Mouse (Mus musculus): ENCODE results near the gene Flt3l.
"Not testable (repeated sequence)": the region's sequence is repeated elsewhere in the genome, so short reads cannot be mapped to it uniquely, and the experiment has no call there.

Gene Flt3l

DNA sequence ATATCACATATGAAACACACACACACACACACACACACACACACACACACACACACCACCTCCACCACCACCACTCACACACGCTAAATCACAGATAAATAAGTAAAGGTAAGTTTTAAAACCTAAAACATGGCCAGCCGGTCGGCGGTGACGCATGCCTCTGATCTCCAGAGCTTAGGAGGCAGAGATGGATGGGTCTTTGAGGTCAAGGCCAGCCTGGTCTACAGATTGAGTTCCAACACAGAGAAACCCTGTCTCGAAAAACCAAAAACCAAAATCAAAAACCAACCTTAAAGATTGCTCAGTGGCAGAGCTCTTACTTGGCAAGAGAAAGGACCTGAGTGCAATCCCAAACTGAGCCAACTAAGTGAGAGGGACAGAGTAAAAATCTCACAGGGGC lies 36.2 kb downstream of the Flt3l start:
- in situ Hi-C loops (cut with MboI, MseI) = no loop called here

DNA sequence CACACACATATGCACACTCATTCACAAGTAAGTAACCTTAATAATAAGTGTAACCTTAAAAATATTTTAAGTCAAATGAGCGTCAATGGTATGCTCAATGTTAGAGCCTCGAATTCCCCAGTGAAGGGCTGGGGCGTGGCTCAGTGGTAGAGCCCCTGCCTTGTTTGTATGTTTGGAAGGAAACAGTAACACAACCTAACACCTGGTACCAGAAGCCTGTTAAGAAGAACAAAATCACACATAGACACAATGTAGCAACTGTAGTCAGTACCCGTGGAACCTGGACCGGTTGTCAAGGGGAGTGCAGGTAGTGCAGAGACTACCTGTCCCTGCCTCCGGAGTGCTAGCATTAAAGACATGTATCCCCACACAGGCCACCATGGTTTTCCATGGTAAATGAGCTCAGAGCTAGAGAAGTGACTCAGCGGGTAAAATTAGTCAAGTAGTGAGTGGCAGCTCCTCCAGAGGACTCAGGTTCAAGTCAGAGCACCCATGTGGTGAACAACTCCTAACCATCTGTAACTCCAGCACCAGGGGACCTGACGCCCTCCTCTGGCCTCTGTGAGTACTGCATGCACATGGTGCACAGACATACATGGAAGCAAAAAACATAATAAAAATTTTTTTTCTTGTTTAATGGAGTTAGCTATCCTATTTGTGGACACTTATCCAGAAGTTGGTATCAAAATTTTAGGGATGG lies 37.5 kb downstream of the Flt3l start:
- in situ Hi-C loops (cut with MboI, MseI) = no loop called here

DNA sequence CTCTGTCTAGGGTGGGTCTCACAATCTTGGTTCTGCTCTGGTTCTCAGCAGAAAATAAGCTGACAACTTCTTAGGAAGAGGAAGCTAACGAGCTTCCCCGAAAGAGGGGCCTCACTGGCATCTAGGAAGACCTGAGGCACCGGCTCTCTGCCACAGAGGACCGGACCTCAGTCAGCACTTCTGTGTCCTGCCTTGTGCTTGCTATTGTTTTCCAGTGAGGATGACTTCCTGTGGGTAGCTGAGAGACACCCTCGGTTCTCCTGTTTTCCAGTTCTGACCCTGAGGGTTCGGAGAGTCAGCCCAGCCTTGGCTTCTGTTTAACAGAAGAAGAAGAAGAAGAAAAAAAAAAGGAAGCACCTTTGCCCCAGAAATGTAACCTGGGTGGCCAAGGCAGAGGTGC lies 38.8 kb downstream of the Flt3l start:
- in situ Hi-C loops (cut with MboI, MseI) = no loop called here

DNA sequence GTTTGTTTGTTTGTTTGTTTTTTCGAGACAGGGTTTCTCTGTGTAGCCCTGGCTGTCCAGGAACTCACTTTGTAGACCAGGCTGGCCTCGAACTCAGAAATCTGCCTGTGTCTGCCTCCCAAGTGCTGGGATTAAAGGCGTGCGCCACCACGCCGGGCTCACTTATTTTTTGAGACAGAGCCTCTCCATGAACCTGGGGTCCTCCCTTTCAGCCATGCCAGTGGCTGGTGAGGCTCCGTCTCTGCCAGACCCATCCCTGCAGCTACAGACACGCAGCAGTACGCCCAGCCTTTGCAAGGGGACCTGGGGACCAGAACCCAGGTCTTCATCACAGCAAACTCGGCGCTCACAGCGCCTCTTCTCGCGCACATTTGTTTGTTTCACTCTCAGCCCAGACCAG lies 40.3 kb downstream of the Flt3l start:
- in situ Hi-C loops (cut with MboI, MseI) = not testable (repeated sequence)

DNA sequence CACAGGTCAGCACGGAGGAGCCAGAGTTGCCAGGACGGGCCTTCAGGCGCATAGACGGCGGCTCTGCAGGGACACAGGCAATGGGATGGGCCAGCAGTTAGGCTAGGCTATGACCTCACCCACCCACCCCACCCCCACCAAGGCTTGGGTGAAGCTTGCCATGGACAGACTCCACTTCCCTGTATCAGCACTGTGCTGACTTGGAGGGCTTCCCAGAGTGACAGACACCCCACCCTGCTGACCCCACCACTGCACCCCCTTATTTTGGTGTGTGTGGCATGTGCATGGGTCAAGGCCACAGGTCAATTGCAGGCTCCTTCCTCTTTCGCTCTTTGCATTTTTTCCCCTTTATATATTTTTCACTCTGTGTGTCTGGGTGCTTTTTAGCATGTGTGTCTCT lies 40.9 kb downstream of the Flt3l start:
- in situ Hi-C loops (cut with MboI, MseI) = no loop called here

DNA sequence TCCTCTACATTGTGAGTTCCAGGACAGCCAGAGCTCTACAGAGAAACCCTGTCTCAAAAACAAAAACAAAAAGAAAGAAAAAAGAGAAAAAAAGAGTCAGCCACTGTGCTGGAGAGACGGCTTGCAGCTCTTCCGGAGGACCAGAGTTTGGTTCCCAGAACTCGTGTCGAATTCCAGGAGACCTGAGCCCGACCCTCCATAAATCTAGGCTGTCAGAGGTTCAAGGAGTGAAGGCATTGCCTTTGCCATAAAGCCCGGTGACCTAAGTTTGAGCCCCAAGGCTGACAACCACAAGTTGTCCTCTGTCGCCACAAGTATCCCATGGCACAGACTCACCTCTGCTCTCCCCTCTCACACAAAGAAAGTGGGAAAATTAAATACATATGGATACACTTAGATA lies 42.1 kb downstream of the Flt3l start:
- in situ Hi-C loops (cut with MboI, MseI) = no loop called here

DNA sequence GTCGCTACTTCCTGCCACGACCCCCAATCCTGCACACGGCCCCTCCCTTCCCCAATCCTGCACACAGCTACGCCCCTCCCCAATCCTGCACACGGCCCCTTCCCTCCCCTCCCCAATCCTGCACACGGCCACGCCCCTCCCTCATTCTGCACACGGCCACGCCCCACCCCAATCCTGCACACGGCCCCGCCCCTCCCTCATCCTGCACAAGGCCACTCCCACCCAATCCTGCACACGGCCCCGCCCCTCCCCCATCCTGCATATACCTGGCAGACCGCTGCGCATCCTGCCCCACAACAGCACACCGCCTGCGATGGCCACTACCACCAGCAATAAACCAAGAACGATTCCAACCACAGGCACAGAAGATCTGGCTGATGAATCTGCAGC lies 42.7 kb downstream of the Flt3l start:
- in situ Hi-C loops (cut with MboI, MseI) = no loop called here

DNA sequence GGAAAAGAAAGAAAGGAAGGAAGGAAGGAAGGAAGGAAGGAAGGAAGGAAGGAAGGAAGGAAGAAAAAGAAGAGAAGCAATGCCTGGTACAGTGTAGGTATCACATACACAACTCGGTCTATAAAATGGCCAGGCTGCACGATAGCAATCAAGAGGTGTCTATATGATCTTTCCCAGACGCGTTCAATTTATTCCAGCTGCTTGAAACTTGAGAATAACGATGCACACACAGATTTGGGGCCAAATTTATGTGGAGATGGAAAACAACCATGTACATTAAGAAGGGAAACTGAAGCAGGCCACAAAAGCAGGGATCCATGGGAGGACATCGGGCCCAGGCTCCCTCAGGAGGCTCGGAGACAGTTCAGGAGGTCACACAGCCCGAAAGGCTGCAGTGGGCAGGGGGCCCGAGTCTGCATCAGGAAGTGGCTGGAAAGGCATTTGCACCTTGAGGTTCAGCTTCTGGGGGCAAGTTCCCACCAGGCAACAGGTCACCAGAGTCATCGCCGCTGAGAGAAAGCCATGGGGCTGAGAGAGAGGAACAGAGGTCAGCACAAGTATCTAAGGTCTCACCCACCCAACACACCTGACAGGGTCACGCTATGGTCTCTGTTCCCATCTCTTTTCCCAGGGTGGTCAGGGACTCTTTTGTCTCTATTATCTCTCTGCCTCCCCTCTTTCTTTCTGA lies 43.3 kb downstream of the Flt3l start:
- in situ Hi-C loops (cut with MboI, MseI) = no loop called here

DNA sequence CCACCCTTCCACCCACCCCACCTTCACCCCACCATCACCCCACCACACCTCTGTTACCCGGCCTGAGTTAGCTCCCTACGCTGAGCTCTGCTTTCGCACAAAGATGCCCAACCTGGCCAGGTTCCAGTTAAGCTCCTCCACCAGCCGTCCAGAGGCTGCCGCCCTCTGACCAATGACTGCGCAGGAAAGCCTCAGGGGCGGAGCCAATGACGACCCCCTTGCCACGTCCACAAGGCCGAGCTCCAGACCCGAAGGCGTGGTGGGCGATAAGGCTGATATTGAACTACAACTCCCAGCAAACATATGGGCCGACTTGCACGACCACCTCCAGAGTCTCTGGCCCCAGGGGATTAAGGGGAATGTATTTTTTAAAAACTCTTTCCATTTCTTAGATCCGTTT lies 44.2 kb downstream of the Flt3l start, which contains the start of gene Rcn3:
Rcn3 (minus strand) TSS at position 174 of the 400 bp plus-strand sequence.
- in situ Hi-C loops (cut with MboI, MseI) = no loop called here

DNA sequence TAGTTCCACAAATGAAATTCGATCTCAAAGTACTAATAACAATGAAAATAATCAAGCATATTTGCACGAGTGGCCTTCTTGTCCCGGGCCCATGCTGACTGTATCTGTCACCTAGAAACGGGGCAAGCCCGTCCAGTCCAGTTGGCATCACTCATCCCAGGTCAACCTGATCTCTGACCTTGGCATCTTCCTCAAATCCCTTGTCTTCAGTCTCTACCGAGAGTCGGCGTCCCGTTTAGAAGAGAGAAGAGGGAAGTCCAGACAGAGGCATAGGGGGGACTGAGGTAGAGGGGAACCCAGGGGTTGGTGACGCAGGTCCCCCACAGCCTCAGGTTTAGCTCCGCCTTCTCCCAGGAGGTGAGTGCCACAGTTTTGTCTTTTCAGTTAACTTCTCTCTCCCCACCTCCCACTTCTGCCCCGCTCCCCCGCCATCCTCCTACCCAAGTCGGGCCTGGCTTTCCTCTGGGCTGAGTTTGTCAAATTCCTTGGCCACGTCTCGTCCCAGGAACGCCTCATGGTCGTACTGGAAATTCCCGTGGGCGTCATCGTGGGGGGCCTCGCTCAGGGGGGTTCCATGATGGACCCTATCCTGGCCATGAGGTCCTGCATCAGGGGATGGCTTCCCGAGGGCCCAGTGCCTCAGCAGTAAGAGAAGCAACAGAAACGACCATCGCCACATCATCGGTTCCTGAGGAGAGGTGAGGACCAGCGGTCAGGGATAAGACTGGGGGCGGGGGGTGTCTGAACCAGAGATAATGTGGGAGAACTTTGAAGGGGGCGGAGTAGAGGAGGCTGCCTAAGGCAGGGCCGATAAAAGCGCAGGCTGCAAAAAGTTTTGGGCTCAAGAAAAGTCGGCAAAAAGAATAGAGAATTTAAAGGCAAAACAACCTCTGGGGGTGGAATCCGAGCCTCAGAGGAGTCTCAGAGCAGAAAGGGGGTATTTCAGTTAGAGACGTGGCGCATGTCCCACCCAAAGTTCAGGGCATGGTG lies 44.9 kb downstream of the Flt3l start:
- in situ Hi-C loops (cut with MboI, MseI) = no loop called here

DNA sequence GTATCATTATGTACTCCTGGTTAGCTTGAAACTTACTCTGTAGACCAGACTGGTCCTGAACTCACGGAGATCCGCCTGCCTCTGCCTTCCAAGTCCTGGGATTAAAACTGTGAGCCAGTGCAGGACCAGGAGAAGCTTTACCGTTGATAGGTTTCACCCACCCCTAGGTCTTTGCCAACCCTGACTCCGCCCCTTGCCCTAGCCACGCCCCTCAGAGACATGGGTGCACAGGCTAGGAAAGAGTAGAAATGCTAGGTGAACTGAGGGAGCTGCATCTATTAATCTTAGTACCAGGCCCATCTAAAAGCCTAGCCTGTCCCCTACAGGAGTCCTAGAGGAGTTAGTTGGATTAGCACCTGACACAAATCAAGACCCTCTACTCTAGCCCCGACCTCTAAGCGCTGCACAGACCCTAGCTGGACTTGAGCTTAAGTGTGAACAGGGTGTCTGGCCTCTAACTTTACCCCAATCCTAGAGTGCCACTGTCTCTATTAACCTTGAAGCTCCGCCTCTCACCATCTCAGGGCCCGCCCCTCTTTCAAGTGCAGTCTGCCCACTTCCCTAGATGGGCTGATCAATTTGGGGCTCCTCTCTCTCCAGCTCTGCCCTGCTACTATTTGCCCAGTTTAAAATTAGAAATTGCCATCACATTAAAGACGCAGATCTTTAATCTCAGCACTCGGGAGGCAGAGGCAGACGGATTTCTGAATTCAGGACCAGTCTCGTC lies 45.8 kb downstream of the Flt3l start:
- in situ Hi-C loops (cut with MboI, MseI) = no loop called here

DNA sequence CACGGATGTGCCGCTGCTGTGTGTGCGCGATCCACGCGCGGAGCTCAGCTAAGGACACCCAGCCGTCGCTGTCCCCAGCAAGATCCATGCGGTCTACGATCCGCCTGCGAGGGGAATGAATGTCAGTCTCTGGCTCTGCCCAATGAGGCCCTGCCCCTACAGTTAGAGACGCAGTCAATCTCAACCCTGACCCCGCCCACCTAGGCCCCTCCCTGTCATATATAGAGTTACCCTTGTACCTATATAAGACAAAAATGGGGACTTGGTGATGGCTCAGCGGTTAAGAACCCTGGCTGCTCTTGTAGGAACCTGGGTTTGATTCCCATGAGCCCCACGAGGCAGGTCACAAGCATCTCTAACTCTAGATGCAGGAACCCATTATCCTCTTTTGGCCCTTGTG lies 47.6 kb downstream of the Flt3l start:
- in situ Hi-C loops (cut with MboI, MseI) = no loop called here

DNA sequence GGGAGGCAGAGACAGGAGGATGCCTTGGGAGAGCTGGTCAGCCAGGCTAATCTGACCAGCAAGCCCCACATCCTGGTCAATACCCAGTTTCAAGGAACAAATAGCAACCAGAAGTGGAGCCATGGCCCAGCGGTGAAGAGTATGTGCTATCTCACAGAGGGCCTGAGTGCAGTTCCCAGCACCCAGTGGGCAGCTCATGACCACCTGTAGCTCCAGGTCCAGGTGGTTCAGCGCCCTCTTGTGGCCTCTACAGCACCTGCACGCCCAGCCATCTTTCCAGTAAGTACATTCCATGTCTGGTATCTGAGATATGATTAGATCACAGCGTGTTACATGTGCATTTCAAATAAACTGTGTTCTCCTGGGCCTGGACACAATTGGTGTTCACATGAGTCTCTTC lies 50.1 kb downstream of the Flt3l start:
- in situ Hi-C loops (cut with MboI, MseI) = no loop called here

DNA sequence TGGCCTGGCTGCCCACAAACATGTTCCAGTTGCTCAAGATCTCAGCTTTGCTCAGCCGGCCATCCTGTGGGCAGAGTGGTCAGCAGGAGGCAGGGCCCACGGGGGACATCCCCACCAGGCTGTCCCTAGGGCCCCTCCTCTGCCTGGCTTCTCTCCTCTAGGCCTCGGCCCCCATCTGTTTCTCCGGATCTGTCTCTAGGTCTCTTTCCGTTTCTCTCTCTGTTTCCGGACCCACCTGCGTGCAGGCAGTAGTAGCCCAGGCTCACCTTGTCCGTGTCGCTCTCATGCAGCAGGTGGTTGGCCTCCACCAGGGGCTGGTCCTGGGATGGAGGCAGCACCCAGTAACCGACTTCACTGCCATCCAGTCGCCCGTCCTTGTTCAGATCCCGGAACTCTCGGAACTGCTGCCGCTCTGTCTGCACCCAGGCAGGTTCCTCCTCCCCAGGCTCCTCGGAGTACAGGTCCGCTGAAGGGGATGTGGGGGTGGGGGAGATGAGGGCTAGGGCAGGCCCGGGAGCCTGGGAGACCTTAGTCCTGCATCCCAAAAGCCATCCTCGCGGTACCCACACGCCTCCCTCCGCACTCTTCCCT lies 52.8 kb downstream of the Flt3l start:
- in situ Hi-C loops (cut with MboI, MseI) = loop anchor here (5.0 kb wide), 1 partner anchor 44 kb away; the partner anchor contains the start of gene Rpl13a

DNA sequence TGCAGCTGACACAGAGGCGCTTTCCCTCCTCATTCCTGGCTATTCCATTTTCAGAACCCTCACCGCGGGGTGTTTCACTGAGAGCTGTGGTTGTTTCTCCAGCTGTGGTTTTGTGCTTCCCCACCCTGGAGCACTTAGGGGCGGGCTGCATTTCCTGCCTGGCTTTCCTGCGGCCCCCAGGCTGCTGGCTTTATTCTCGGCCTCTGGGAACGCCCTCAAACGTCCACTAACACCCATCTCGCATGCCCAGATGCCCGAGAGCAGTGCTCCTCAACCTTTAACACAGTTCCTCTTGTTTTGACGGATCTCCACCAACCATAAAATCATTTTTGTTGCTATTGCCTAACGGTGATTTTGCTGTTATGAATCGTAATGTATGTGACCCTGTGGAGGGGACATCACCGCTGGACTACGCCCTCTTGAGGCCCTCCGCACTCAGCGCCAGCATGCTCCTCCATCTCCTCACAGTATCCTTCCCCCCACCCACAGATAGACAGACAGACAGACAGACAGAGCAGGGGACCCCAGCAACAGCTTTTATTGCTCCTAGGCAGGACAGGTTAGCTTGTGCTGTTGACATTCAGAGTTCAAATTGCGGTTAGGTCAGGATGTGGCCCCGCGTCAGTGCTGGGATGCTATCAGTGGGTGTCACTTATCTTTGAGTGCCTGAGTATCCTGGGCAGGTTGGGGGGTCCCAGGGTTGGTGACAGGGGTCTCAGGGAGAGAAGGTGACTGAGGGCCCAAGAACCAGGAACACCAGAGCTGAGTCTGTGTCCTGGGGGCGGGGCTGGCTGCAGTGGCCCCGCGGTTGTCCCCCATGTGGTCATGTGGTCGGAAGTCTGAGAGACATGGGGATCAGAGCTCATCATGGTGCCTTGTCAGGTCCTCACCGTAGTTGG lies 53.6 kb downstream of the Flt3l start:
- in situ Hi-C loops (cut with MboI, MseI) = loop anchor here (5.0 kb wide), 1 partner anchor 45 kb away; the partner anchor contains the start of gene Rpl13a

DNA sequence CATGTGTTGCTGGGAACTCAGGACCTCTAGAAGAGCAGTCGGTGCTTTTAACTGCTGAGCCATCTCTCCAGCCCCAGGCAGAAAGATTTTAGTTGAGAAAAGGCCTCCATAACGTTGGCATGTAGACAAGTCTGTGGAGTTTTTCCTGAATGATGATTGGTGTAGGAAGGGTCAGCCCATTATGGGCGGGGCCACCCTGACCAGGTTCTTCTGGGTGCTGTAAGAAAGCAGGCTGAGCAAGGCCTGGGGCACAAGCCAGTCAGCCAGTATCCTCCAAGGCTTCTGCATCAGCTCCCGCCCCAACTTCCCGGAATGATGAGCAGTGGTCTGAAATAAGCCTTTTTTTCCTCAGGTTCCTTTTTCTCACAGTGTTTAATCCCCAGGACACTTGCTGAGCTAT lies 55.2 kb downstream of the Flt3l start:
- in situ Hi-C loops (cut with MboI, MseI) = loop anchor here (5.0 kb wide), 1 partner anchor 46 kb away; the partner anchor contains the start of gene Rpl13a

DNA sequence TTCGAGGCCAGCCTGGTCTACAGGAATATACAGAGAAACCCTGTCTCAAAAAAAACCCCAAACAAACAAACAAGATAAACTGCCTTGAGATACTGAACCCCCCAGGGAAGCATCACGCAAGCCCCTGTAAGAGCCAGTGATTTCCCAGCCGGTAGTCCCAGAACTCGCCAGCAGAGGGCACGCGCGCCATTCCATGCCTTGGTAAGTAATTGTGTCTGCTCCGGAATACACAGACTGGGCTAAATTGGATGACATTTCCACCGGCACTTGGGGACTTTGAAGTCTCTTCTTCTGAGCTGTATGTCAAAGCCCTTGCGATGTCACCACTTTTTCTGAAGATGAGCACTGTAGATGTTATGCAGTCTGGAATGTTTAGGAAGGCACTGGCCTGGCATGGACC lies 56.4 kb downstream of the Flt3l start:
- in situ Hi-C loops (cut with MboI, MseI) = loop anchor here (5.0 kb wide), 1 partner anchor 47 kb away; the partner anchor contains the start of gene Rpl13a

Data from regulatory T cell (primary cell).